Mouse (Mus musculus) kidney, postnatal 0 days (tissue): ENCODE results near the gene Dcun1d1. TPM values are rescaled to one million over a fixed set of nuclear protein-coding genes. Genes with fewer than 3 reads are reported as not detected.

ENCODE experiments used
- ATAC-seq: fragments of 200-750 bp; cut with Nextera tagmentation; replicated peaks from 2 replicates; pipeline ENCODE4 v1.8.0; 2017; ENCODE audit warnings: low read depth, moderate number of reproducible peaks, moderate TSS enrichment, moderate library complexity; ENCODE audit not compliant: low FRiP score
- DNase-seq: peaks from one replicate; pipeline ENCODE4 v3.0.0-alpha.2; 2016; ENCODE audit warnings: low spot score
- H3K27ac ChIP-seq: fragments of 300-500 bp; sonication (generic); 2 replicates; pipeline ENCODE4 v1.5.1; 2014; ENCODE audit warnings: mild to moderate bottlenecking
- H3K27me3 ChIP-seq: fragments of 300-500 bp; sonication (generic); 2 replicates; pipeline ENCODE4 v1.6.1; 2014; ENCODE audit warnings: low read length, mixed read lengths; ENCODE audit not compliant: insufficient read depth
- H3K36me3 ChIP-seq: fragments of 300-500 bp; sonication (generic); 2 replicates; pipeline ENCODE4 v1.6.1; 2014; ENCODE audit warnings: low read length, mixed read lengths; ENCODE audit not compliant: insufficient read depth
- H3K4me1 ChIP-seq: fragments of 300-500 bp; sonication (generic); replicated peaks from 2 replicates; pipeline ENCODE4 v1.6.1; 2014; ENCODE audit warnings: antibody characterized with exemption, low read length, mixed read lengths; ENCODE audit not compliant: insufficient read depth
- H3K4me2 ChIP-seq: fragments of 300-500 bp; sonication (generic); 2 replicates; pipeline ENCODE4 v1.6.1; 2014; ENCODE audit warnings: mild to moderate bottlenecking, low read length, moderate library complexity, mixed read lengths
- H3K4me3 ChIP-seq: fragments of 300-500 bp; sonication (generic); replicated peaks from 2 replicates; pipeline ENCODE4 v1.5.1; 2014; ENCODE audit warnings: low read depth, low read length
- H3K9ac ChIP-seq: fragments of 300-500 bp; sonication (generic); 2 replicates; pipeline ENCODE4 v1.6.1; 2014; ENCODE audit warnings: low read depth, low read length
- H3K9me3 ChIP-seq: fragments of 300-500 bp; sonication (generic); replicated peaks from 2 replicates; pipeline ENCODE4 v1.6.1; 2016; ENCODE audit warnings: low read length, inconsistent platforms, mixed read lengths
- CTCF ChIP-seq: IDR thresholded peaks from 2 replicates; pipeline ENCODE4 v1.5.1; 2016; ENCODE audit warnings: antibody characterized with exemption, low read depth, mild to moderate bottlenecking, moderate library complexity
- WGBS: fragments of 180-500 bp; shearing (Covaris S2); extraction: QIAGEN DNeasy Blood & Tissue Kit; methylation state at CpG from one replicate; pipeline ENCODE4 v1.1.7; 2014; 5-methylcytosine and 5-hydroxymethylcytosine counted together
- polyA plus RNA-seq: library from polyadenylated mRNA; unstranded; fragments of >200 nt; fragmentation: Nextera tagmentation; extraction: Ambion mirVana; gene quantifications from 2 replicates; pipeline ENCODE4 v1.2.1, GENCODE M21; 2015

The Dcun1d1 gene
- polyA plus RNA-seq, 1 experiment from 2014 or later, result 94.9 TPM

- H3K4me1 ChIP-seq, result peaks cover 4% of the 10 kb centered on the region; the same call in 1 of the 2 replicates
- peak overlapping the region; percentile 90 for H3K4me3 ChIP-seq
- DNase-seq, result peak; percentile 73
- H3K27ac ChIP-seq, result peak overlapping the region; percentile 97
- no peaks in the 10 kb centered on the region for H3K36me3 ChIP-seq
- TF ChIP-seq CTCF, result no peak
- H3K27me3 ChIP-seq, result no peaks in the 10 kb centered on the region
- peak overlapping the region; percentile 86 for H3K4me2 ChIP-seq
- WGBS, result under 1% methylated on average over 14 of the region's 14 CpGs
- no peaks in the 10 kb centered on the region for H3K9me3 ChIP-seq
- ATAC-seq, result no peak; the same call in 1 of the 2 replicates
- peak overlapping the region; percentile 99 for H3K9ac ChIP-seq
Observed at GRCm38 (mm10) chr3:35933405-35933777, 3.9 kb downstream of the Dcun1d1 start.

DNA sequence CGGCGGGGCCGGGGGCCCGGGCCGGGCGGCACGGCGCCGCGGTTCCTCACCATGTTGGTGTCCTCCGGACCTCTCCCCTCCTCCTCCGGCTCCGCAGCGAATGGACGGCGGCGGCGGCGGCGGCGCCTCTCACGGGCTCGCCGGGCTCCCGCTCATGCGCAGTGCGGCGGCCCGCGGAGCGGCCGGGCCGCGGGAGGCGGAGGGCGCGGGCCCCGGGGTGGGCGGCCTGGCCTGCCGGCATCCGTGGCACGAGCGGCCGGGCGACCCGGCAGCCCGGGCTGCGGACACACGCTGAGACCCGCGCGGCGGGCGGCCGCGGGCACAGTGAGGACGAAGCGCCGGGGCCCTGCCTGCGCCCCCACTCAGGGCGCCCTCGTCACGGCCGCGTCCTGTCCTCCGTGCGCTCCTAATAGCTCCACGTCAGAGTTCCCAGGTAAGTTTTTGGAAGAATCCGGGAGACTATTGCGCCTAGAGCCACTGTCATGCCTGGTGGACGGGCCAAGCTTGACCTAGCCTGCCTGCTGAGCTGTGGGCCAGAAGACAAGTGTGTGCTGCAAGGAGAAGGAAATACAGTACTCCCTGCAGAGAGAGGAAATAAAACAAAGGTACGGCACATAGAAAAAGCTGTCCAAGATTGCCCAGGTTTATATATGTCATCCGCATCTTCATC is 4.4 kb downstream of the Dcun1d1 start:
- ATAC-seq, result peak; percentile 90
- WGBS, result under 1% methylated on average over 46 of the region's 73 CpGs
- peak; percentile 77 for DNase-seq
- no peaks in the 10 kb centered on the region for H3K9me3 ChIP-seq
- peaks cover 4% of the 10 kb centered on the region; the same call in 1 of the 2 replicates for H3K4me1 ChIP-seq
- peak overlapping the region; percentile 99 for H3K9ac ChIP-seq
- H3K27ac ChIP-seq, result peak overlapping the region; percentile 97
- peak overlapping the region; percentile 86 for H3K4me2 ChIP-seq
- no peaks in the 10 kb centered on the region for H3K27me3 ChIP-seq
- no peaks in the 10 kb centered on the region for H3K36me3 ChIP-seq
- no peak for TF ChIP-seq CTCF
- peak overlapping the region; percentile 90 for H3K4me3 ChIP-seq

DNA sequence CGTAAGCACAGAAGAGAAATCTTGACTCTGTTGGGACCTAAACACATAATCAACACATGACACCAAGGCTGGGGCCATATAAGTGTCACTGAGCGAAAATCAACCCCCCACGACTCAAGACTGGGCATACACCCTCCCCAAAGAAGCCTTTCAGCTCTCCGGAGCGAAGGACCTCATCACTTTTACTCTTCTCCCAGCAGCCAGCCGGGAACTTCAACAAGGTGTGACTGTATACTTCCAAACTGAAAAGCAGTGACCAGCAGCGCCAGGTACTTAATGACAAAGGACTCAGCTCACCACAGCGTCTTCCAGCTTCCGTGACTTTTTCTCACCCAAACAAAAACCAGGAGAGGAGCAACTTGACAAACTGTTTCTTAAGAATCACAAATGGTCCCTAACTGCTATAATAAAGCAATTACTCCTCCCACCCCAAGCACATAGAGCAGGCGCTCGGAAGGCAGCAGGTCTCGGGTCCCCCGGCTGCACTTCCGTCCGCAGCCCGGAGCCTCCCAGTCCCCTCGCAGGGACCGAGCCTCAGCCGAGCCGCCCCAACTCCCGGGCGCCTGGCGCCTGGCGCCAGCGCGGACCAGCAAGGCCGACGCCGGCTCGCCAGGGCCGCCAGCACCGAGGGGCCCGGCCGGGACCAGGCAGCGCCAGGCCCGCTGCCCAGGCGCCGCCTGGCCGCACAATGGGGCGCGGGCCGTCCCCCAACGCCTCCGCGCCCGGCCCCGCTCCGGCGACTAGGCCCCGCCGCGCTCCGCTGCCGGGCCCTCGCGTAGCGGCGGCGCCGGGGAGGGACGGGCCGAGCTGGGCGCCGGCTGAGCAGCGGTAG is 5.1 kb downstream of the Dcun1d1 start:
- under 1% methylated on average over 54 of the region's 65 CpGs for WGBS
- peaks cover 4% of the 10 kb centered on the region; the same call in 1 of the 2 replicates for H3K4me1 ChIP-seq
- DNase-seq (peak; percentile 80), ATAC-seq (peak; percentile 86)
- peak overlapping the region; percentile 86 for H3K4me2 ChIP-seq
- H3K9ac ChIP-seq, result peak overlapping the region; percentile 99
- H3K27ac ChIP-seq, result peak overlapping the region; percentile 97
- H3K4me3 ChIP-seq, result peak overlapping the region; percentile 90
- no peaks in the 10 kb centered on the region for H3K9me3 ChIP-seq
- no peak for TF ChIP-seq CTCF
- no peaks in the 10 kb centered on the region for H3K27me3 ChIP-seq
- H3K36me3 ChIP-seq, result no peaks in the 10 kb centered on the region

DNA sequence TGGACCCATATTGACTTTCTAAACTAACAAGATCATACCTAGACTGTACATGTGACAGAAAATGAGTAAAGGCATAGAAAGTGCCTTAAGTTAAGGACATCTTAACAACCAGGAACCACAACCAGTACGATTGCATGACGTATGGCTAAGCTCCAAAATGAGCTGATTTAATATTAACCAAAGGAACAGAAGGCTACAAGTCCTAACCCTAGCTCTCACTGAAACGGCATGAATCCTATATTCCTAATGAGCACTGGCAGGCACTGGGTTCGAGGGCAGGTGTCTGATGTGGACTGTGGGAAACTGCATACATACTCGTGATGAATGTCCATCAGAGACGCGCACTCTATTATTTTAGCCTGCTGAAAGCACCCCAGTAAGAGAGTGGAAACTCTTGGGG is 5.9 kb downstream of the Dcun1d1 start:
- WGBS, result 24% methylated on average over 7 of the region's 7 CpGs
- Histone ChIP-seq H3K4me3 (peak overlapping the region; percentile 90), H3K9ac (peak overlapping the region; percentile 99), H3K27me3 (no peaks in the 10 kb centered on the region), H3K36me3 (no peaks in the 10 kb centered on the region), H3K9me3 (no peaks in the 10 kb centered on the region), H3K27ac (no peak overlapping the region), H3K4me2 (peak overlapping the region; percentile 86), H3K4me1 (peaks cover 4% of the 10 kb centered on the region; the same call in 1 of the 2 replicates)
- TF ChIP-seq CTCF, result no peak
- DNase-seq (no peak), ATAC-seq (no peak)

DNA sequence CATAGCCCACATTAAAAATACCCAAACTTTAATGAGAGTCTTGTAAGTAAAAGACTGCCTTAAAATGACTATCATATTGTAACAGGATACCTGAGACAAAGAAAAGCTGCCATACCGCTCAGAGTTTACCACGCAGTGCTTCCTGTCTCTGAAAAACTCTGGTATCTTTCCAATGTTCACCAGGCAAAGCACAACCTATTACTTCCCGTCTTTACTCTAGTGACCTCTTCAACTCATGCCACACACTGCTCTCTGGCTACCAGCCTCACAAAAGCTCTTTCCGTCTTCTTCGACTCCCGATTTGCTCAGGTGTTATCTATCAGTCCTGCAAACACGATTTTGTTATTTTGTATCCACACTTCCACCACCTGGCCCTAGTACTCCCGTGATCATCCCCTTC is 7.4 kb downstream of the Dcun1d1 start:
- H3K36me3 ChIP-seq, result no peaks in the 10 kb centered on the region
- H3K9me3 ChIP-seq, result no peaks in the 10 kb centered on the region
- H3K4me2 ChIP-seq, result 0 out of 2 replicates have a peak overlapping the region, but pooled peaks have one; percentile 2
- no peaks in the 10 kb centered on the region for H3K27me3 ChIP-seq
- 35% methylated on average over 8 of the region's 8 CpGs for whole genome bisulfite sequencing
- no peak overlapping the region for H3K9ac ChIP-seq
- no peak overlapping the region for H3K27ac ChIP-seq
- H3K4me1 ChIP-seq, result peaks cover 4% of the 10 kb centered on the region; the same call in 1 of the 2 replicates
- H3K4me3 ChIP-seq, result no peak overlapping the region
- no peak for ATAC-seq
- peak; percentile 36 for DNase-seq
- no peak for TF ChIP-seq CTCF

DNA sequence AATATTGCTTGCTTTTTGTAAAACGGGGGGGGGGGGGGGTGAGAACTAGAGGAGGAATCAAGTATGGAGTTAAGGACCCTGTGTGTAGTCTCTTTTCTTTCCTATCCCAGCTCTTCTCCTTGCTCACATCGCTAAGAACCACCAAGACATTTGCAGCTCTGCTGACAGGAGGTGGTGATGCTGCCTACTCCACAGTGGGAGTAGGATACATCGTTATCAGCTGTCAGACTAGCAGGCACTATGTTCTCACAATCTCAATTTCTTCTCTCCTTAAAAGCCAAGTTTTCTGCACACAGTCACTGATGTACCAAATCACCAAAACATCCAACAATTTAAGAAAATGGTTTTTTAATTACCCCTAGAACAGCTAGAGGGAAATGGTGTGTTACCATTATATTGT is 7.8 kb downstream of the Dcun1d1 start:
- TF ChIP-seq CTCF, result no peak
- no peaks in the 10 kb centered on the region for H3K36me3 ChIP-seq

More for the DNA sequence above, 7.8 kb downstream of the Dcun1d1 start:
- WGBS, result 50% methylated on average over 3 of the region's 3 CpGs
- ATAC-seq, result no peak
- Histone ChIP-seq H3K4me2 (no peak overlapping the region), H3K9ac (no peak overlapping the region), H3K27ac (no peak overlapping the region), H3K4me1 (peaks cover 4% of the 10 kb centered on the region; the same call in 1 of the 2 replicates), H3K9me3 (no peaks in the 10 kb centered on the region), H3K27me3 (no peaks in the 10 kb centered on the region), H3K4me3 (no peak overlapping the region)
- no peak for DNase-seq
